10 mouse cellular contexts compared by ENCODE assay signal in genomic region chr13:100988671-100989531, GRCm38 (mm10).
A peak's percentile ranks its signal among the peaks of the same experiment; 100 is the strongest.
DNase-seq lines count a peak whose midpoint lies in the region; ATAC-seq and TF ChIP-seq lines count a peak whose summit lies in the region.
"Had no signal": no experiment of that assay in that cellular context is flagged by ENCODE, and none has a peak within 500 bp of the region (broad histone marks: within the 10 kb centered on the region; RNA-seq: fewer than 3 reads in every experiment).

No protein-coding gene starts in this region.

- DNase-seq in kidney, postnatal 36 days: no peak
- DNase-seq in brain, embryonic 14.5 days (ENCODE audit: low read depth): peak; percentile 29
- DNase-seq in heart, postnatal 25 days (ENCODE audit: low spot score): peak; percentile 1
- DNase-seq in lung, postnatal 36 days: peak; percentile 30
- no peak for DNase-seq in frontal cortex, postnatal 36 days (ENCODE audit: low spot score in 2 of 2)
- DNase-seq in adrenal gland, adult 8-10 months: no peak
- DNase-seq: layer of hippocampus, postnatal 36 days; right cerebral cortex, adult 18-20 months had no signal

- H3K9ac ChIP-seq in kidney, embryonic 16.5 days (replicated peaks; ENCODE audit: low read length): no peak overlapping the region

- H3K4me1 ChIP-seq in kidney, embryonic 16.5 days (ENCODE audit: insufficient read depth, low read length): peaks cover 8% of the 10 kb centered on the region; the same call in 1 of the 2 replicates
- H3K4me1 ChIP-seq: megakaryocyte, embryonic 14.5 days had no signal

- H3K4me2 ChIP-seq in kidney, embryonic 16.5 days (replicated peaks; ENCODE audit: low read depth, low read length): no peak overlapping the region

- no peak overlapping the region; the same call in 1 of the 2 replicates for H3K27ac ChIP-seq in kidney, embryonic 16.5 days (ENCODE audit: low read length)

- H3K9me3 ChIP-seq in kidney, embryonic 16.5 days (ENCODE audit: low read length): no peaks in the 10 kb centered on the region
- H3K9me3 ChIP-seq: megakaryocyte, embryonic 14.5 days had no signal

- no peak for TF ChIP-seq POLR2A in brain, embryonic 14.5 days (IDR thresholded peaks at IDR 0.05; ENCODE audit: borderline replicate concordance, extremely low read depth, insufficient read depth, insufficient read length, poor library complexity, severe bottlenecking)

- H3K27me3 ChIP-seq in kidney, embryonic 16.5 days (ENCODE audit: insufficient read depth, low read length): no peaks in the 10 kb centered on the region
- H3K27me3 ChIP-seq: megakaryocyte, embryonic 14.5 days had no signal

- peak; percentile 42; the same call in 1 of the 2 replicates for ATAC-seq in kidney, embryonic 16.5 days (ENCODE audit: low FRiP score, low TSS enrichment)

- TF ChIP-seq CTCF in brain, embryonic 14.5 days (IDR thresholded peaks at IDR 0.05; ENCODE audit: borderline replicate concordance, extremely low read depth, insufficient read depth, insufficient read length): no peak

- no peak overlapping the region for H3K4me3 ChIP-seq in kidney, embryonic 16.5 days (ENCODE audit: low read length)
- H3K4me3 ChIP-seq: megakaryocyte, embryonic 14.5 days had no signal

- intact Hi-C loops in heart, postnatal 25 days (cut with DNase I): no loop called here

- WGBS in kidney, embryonic 16.5 days: 50% methylated on average over 13 of the region's 13 CpGs

- no peaks in the 10 kb centered on the region for H3K36me3 ChIP-seq in kidney, embryonic 16.5 days (ENCODE audit: insufficient read depth, low read length)

Comparison
In these comparisons a context has a peak if more than half of its experiments do, and no peak if none do; other contexts are left out.
1. DNase-seq: peak in brain, embryonic 14.5 days (single experiment), heart, postnatal 25 days (single experiment) and lung, postnatal 36 days (single experiment); none in kidney, postnatal 36 days (0 of 2), frontal cortex, postnatal 36 days (0 of 2) and adrenal gland, adult 8-10 months (single experiment).